Mouse (Mus musculus) lung, postnatal 0 days (tissue): ENCODE measurements around the gene Sfxn4.

Experiments used
- CTCF ChIP-seq: IDR thresholded peaks from 2 replicates; pipeline ENCODE4 v1.5.1; 2016; ENCODE audit warnings: antibody characterized with exemption, mild to moderate bottlenecking
- EP300 ChIP-seq: IDR thresholded peaks from 2 replicates; pipeline ENCODE4 v1.6.1; 2016; ENCODE audit warnings: antibody characterized with exemption, mild to moderate bottlenecking, control low read depth

- TF ChIP-seq EP300, result no peak
- peak; percentile 11; the same call in 1 of the 2 replicates for TF ChIP-seq CTCF
Observed at GRCm38 (mm10) chr19:60789919-60790506, 71.3 kb downstream of the Sfxn4 start.
